Mouse (Mus musculus) CD4-positive naive resting alpha-beta T cell, adult 57 days (primary cell): ENCODE results near the gene Hist1h2ap. TPM values are rescaled to one million over a fixed set of nuclear protein-coding genes. Genes with fewer than 3 reads are reported as not detected.

Experiments
- total RNA-seq: library from RNA; stranded (reverse); gene quantifications from one replicate; pipeline ENCODE4 v1.2.4, GENCODE M21; 2023

The Hist1h2ap gene
- 30.3 TPM for total RNA-seq

DNA sequence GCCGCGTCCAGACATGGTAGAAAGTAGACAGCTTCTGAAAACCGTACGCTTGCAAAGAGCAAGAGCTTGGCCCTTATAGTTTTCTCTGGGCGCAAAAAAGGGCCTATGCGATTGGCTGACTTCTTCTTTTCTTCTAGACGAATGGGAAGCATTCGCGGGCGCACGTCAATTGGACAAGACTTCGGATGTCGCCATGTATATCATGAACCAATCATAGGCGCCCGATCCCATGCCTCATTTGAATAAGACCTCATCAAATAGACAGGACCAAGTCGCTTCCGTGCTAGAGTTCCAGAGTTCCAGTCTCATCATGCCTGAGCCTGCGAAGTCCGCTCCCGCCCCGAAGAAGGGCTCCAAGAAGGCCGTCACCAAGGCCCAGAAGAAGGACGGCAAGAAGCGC, at the start of gene Hist1h2ap, which contains the start of gene Hist1h2br:
Gene Hist1h2ap, minus strand, starts transcription at position 47 of the 400 bp plus-strand sequence.
Gene Hist1h2br, plus strand, starts transcription at position 283 of the 400 bp plus-strand sequence.

DNA sequence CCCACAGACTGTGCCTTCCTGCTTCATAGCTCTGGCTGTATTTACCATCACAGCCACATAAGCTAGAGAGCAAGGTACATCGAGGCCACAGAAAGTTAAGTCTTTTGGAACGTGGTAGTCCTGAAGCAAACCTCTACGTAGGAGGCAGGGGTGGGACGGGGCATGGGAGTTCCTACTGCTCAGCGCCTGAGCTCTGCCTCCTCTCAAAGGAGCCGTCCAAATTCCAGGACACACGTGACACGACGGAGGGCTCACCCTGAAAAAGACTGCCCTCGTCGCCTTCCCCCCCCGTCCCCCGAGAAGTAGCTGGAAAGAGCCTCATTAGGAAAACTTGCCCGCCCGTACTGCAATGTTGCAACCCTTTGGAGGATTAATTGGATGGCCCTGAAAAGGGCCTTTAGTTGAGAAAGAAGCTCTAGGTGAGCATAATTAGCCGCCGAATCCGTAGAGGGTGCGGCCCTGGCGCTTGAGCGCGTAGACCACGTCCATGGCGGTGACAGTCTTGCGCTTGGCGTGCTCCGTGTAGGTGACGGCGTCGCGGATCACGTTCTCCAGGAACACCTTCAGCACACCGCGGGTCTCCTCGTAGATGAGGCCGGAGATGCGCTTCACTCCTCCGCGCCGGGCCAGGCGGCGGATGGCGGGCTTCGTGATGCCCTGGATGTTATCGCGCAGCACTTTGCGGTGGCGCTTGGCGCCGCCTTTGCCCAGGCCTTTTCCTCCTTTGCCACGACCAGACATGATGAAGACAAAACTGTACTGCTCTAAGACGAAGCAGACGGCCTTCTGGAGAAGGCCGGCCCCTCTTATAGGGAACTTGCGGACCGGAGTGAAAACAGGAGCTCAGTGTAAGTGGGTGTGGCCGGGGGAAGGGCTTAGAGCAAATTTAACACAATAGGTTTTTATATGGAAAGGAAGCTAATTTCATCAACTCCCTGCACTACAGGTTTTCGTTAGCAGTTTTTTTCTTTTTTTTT, 1.6 kb downstream of the Hist1h2ap start, which contains the start of gene Hist1h4n:
Gene Hist1h4n, minus strand, starts transcription at position 779 of the 977 bp plus-strand sequence.

DNA sequence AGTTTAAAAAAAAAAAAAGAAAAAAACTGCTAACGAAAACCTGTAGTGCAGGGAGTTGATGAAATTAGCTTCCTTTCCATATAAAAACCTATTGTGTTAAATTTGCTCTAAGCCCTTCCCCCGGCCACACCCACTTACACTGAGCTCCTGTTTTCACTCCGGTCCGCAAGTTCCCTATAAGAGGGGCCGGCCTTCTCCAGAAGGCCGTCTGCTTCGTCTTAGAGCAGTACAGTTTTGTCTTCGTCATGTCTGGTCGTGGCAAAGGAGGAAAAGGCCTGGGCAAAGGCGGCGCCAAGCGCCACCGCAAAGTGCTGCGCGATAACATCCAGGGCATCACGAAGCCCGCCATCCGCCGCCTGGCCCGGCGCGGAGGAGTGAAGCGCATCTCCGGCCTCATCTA, 21.8 kb downstream of the Hist1h2ap start, which contains the start of gene Hist1h4m:
Gene Hist1h4m, plus strand, starts transcription at position 208 of the 400 bp plus-strand sequence.

DNA sequence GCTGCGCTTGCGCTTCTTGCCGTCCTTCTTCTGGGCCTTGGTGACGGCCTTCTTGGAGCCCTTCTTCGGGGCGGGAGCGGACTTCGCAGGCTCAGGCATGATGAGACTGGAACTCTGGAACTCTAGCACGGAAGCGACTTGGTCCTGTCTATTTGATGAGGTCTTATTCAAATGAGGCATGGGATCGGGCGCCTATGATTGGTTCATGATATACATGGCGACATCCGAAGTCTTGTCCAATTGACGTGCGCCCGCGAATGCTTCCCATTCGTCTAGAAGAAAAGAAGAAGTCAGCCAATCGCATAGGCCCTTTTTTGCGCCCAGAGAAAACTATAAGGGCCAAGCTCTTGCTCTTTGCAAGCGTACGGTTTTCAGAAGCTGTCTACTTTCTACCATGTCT, 23.2 kb downstream of the Hist1h2ap start, which contains the start of the genes Hist1h2bq and Hist1h2ao:
Gene Hist1h2bq, minus strand, starts transcription at position 125 of the 400 bp plus-strand sequence.
Gene Hist1h2ao, plus strand, starts transcription at position 393 of the 400 bp plus-strand sequence.

DNA sequence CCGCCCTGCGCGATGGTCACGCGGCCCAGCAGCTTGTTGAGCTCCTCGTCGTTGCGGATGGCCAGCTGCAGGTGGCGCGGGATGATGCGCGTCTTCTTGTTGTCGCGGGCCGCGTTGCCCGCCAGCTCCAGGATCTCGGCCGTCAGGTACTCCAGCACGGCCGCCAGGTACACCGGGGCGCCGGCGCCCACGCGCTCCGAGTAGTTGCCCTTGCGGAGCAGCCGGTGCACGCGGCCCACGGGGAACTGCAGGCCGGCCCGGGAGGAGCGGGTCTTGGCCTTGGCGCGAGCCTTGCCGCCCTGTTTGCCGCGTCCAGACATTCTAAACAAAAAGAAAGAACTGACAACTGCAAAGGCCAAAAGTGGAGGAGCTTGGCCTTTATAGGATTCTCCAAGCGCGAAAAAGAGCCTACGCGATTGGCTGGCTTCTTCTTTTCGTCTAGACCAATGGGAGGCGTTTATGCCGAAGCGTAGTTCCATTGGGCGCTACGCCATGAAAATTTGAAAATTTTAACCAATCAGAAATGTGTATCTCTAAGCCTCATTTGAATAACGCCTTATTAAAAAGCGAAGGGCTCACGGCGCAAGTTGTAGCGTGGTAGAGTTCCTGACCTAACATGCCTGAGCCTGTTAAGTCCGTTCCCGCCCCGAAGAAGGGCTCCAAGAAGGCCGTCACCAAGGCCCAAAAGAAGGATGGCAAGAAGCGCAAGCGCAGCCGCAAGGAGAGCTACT, 46.2 kb downstream of the Hist1h2ap start, which contains the start of the genes Hist1h2an and Hist1h2bp:
Gene Hist1h2an, minus strand, starts transcription at position 320 of the 731 bp plus-strand sequence.
Gene Hist1h2bp, plus strand, starts transcription at position 563 of the 731 bp plus-strand sequence.

DNA sequence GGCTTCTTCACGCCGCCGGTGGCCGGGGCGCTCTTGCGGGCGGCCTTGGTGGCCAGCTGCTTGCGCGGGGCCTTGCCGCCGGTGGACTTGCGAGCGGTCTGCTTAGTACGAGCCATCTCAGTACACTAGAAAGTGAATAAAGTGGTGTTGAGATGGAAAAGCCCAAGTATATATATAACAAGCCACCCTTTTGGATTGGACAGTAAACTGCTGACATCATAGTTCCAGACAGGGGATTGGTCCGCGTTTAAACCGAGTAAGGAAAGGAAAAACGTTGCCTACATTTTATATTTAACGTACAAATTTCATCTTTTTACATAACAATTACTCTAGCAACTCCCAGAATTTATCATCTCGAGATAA, 50.1 kb downstream of the Hist1h2ap start, which contains the start of gene Hist1h3i:
Gene Hist1h3i, minus strand, starts transcription at position 116 of the 363 bp plus-strand sequence.

Other genes with a start within 250 kb of the Hist1h2ap start
- not detected for gene Olfr1362, start 219.5 kb downstream of the Hist1h2ap start, total RNA-seq
- not detected for gene Olfr11, start 191.0 kb downstream of the Hist1h2ap start, total RNA-seq
- not detected for gene Olfr1361, start 170.1 kb downstream of the Hist1h2ap start, total RNA-seq
- not detected for gene Olfr1360, start 156.1 kb downstream of the Hist1h2ap start, total RNA-seq
- gene Olfr1359, start 135.4 kb downstream of the Hist1h2ap start, total RNA-seq = not detected
- gene Hist1h2bl, start 117.4 kb downstream of the Hist1h2ap start, total RNA-seq = 28.4 TPM
- gene Hist1h2ai, start 117.1 kb downstream of the Hist1h2ap start, total RNA-seq = 48.8 TPM
- gene Hist1h3h, start 115.8 kb downstream of the Hist1h2ap start, total RNA-seq = 99.8 TPM
- gene Hist1h2bm, start 111.5 kb downstream of the Hist1h2ap start, total RNA-seq = 6.3 TPM
- gene Hist1h4j, start 98.4 kb downstream of the Hist1h2ap start, total RNA-seq = 11.9 TPM
- gene Hist1h4k, start 83.0 kb downstream of the Hist1h2ap start, total RNA-seq = 339 TPM
- 38.7 TPM for gene Hist1h2ak, start 79.7 kb downstream of the Hist1h2ap start, total RNA-seq
- 75.5 TPM for gene Hist1h2bn, start 79.4 kb downstream of the Hist1h2ap start, total RNA-seq
- gene Hist1h1b, start 52.9 kb downstream of the Hist1h2ap start, total RNA-seq = 9.5 TPM
- 110 TPM for gene Hist1h3i, start 50.1 kb downstream of the Hist1h2ap start, total RNA-seq
- 5.2 TPM for gene Hist1h2an, start 46.3 kb downstream of the Hist1h2ap start, total RNA-seq
- gene Hist1h2bp, start 46.0 kb downstream of the Hist1h2ap start, total RNA-seq = 22.1 TPM
- 49.3 TPM for gene Hist1h2bq, start 23.3 kb downstream of the Hist1h2ap start, total RNA-seq
- 110 TPM for gene Hist1h2ao, start 23.0 kb downstream of the Hist1h2ap start, total RNA-seq
- gene Hist1h4m, start 21.8 kb downstream of the Hist1h2ap start, total RNA-seq = 248 TPM
- 35.4 TPM for gene Hist1h4n, start 1.3 kb downstream of the Hist1h2ap start, total RNA-seq
- gene Hist1h2br, start 236 bp upstream of the Hist1h2ap start, total RNA-seq = 48.4 TPM
- gene Zfp184, start 111.6 kb upstream of the Hist1h2ap start, total RNA-seq = 0.71 TPM
- not detected for gene Pom121l2, start 147.7 kb upstream of the Hist1h2ap start, total RNA-seq
- 0.65 TPM for gene Prss16, start 176.2 kb upstream of the Hist1h2ap start, total RNA-seq
- 25.1 TPM for gene Hist1h2ah, start 202.1 kb upstream of the Hist1h2ap start, total RNA-seq
- 16.7 TPM for gene Hist1h2bk, start 202.4 kb upstream of the Hist1h2ap start, total RNA-seq
- gene Hist1h4i, start 207.9 kb upstream of the Hist1h2ap start, total RNA-seq = 47.7 TPM
- not detected for gene Hist1h2ag, start 209.4 kb upstream of the Hist1h2ap start, total RNA-seq
- gene Hist1h2bj, start 209.7 kb upstream of the Hist1h2ap start, total RNA-seq = 18.5 TPM